Mouse (Mus musculus): ENCODE measurements at regions not wholly inside any gene's neighbourhood (a gene's known extent, or its start where the extent isn't known, plus 50 kb on each side); places are given as distances from the start of the nearest gene placed in this dataset.
A peak's percentile ranks its signal among the peaks of the same experiment; 100 is the strongest.

DNA sequence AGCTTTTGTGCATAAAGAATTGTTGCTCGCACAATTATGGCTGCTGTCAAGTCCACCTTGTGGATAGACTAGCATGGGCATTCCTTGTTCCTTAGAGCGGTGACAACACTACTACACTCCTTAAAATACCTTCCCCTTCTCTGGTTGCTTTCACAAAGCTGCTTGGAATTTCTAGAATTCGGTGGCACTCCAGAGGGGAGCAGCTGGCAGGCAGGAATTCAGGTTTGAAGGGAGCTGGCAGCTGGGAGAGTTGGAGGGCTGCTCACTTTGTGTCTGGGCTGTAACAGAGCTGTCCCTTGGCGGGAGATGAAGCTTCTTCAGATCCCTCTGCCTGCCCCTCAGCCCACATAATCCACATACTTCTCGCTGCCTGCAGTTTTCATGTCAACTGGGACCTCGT lies 109.7 kb downstream of the Tmsb4x start:
- WGBS (ENCODE audit: insufficient replicate concordance), result 45% methylated on average over 6 of the region's 6 CpGs
- Histone ChIP-seq H3K36me3 (replicated peaks; ENCODE audit: control insufficient read depth, insufficient read depth, low read depth) (no peaks in the 10 kb centered on the region), H3K4me2 (ENCODE audit: low read depth) (no peak overlapping the region), H3K9ac (replicated peaks) (no peak overlapping the region), H3K27me3 (ENCODE audit: control insufficient read depth, insufficient read depth, low read length) (no peaks in the 10 kb centered on the region), H3K4me3 (ENCODE audit: insufficient read depth in 1 of 2, low read depth in 2 of 2, low read length in 2 of 2) (no peak overlapping the region), H3K27ac (no peak overlapping the region), H3K4me1 (replicated peaks; ENCODE audit: control insufficient read depth in 2 of 2, insufficient read depth in 2 of 2, low read length in 1 of 2) (peaks cover 0 to 3% of the 10 kb centered on the region in 2 experiments; a peak in 2 of 4 replicates), H3K9me3 (ENCODE audit: control insufficient read depth, low read length) (no peaks in the 10 kb centered on the region)
- DNase-seq (ENCODE audit: low read depth in 3 of 3, low spot score in 3 of 3) (no peak), ATAC-seq (ENCODE audit: insufficient read depth) (no peak)
- TF ChIP-seq CTCF (IDR thresholded peaks at IDR 0.05; ENCODE audit: low read depth) (no peak), EP300 (IDR thresholded peaks at IDR 0.05; ENCODE audit: low read depth) (no peak)

DNA sequence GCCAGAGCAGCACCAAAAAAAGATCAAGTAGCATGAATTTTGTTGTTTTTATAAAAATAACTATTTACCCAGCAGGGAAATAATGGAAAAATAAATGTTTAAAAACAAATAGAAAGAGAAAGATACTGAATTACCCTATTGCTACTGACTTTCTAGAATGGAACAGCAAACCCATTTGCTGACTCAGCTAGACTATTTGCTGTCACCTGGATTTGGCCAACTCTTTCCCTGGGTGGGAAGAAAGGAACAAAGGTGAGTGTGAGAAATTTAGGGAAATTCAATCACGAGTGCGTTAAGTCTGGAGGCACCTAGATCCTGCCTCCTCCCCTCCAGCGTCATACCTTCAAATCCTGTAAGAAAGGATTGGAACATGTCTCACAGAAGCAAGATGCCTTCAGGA lies 110.2 kb downstream of the Tmsb4x start:
- no peak overlapping the region for H3K4me2 ChIP-seq (ENCODE audit: low read depth)
- H3K9ac ChIP-seq (replicated peaks), result no peak overlapping the region
- no peak overlapping the region for H3K27ac ChIP-seq
- DNase-seq (ENCODE audit: low read depth in 3 of 3, low spot score in 3 of 3) (no peak), ATAC-seq (ENCODE audit: insufficient read depth) (no peak)
- no peaks in the 10 kb centered on the region; a peak in 2 of 4 replicates for H3K4me1 ChIP-seq (replicated peaks; ENCODE audit: control insufficient read depth in 2 of 2, insufficient read depth in 2 of 2, low read length in 1 of 2)
- no peaks in the 10 kb centered on the region for H3K9me3 ChIP-seq (ENCODE audit: control insufficient read depth, low read length)
- no peak overlapping the region for H3K4me3 ChIP-seq (ENCODE audit: insufficient read depth in 1 of 2, low read depth in 2 of 2, low read length in 2 of 2)
- TF ChIP-seq EP300 (IDR thresholded peaks at IDR 0.05; ENCODE audit: low read depth) (no peak), CTCF (IDR thresholded peaks at IDR 0.05; ENCODE audit: low read depth) (no peak)
- H3K27me3 ChIP-seq (ENCODE audit: control insufficient read depth, insufficient read depth, low read length), result no peaks in the 10 kb centered on the region
- H3K36me3 ChIP-seq (replicated peaks; ENCODE audit: control insufficient read depth, insufficient read depth, low read depth), result no peaks in the 10 kb centered on the region
- 73% methylated on average over 3 of the region's 3 CpGs for WGBS (ENCODE audit: insufficient replicate concordance)

DNA sequence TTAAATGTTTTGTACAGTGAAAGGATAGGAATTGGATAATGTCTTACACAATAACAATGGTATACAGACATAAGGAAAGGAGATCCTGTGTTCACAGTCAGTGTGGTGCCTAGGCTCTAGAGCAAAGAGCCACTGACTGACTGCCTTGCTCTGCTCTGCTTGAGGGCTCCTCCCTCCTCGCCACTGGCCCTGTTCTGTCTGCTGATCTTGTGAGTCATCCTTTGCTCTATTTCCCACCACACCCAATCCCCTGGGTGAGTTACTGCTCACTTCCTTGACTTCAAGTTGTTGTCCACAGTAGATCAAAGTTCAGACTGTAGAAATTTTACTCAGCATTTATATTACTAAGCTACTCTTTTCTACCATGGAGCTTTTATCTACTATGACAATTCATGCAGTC lies 117.3 kb downstream of the Tmsb4x start:
- Histone ChIP-seq H3K9me3 (ENCODE audit: control insufficient read depth, low read length) (no peaks in the 10 kb centered on the region), H3K27me3 (ENCODE audit: control insufficient read depth, insufficient read depth, low read length) (no peaks in the 10 kb centered on the region), H3K4me3 (ENCODE audit: insufficient read depth in 1 of 2, low read depth in 2 of 2, low read length in 2 of 2) (no peak overlapping the region), H3K9ac (replicated peaks) (no peak overlapping the region), H3K4me2 (ENCODE audit: low read depth) (no peak overlapping the region), H3K27ac (no peak overlapping the region), H3K4me1 (replicated peaks; ENCODE audit: control insufficient read depth in 2 of 2, insufficient read depth in 2 of 2, low read length in 1 of 2) (no peaks in the 10 kb centered on the region), H3K36me3 (replicated peaks; ENCODE audit: control insufficient read depth, insufficient read depth, low read depth) (no peaks in the 10 kb centered on the region)
- peak in 1 of 3 experiments; percentile 11 for DNase-seq (ENCODE audit: low read depth in 3 of 3, low spot score in 3 of 3)
- 58% methylated on average over 1 of the region's 1 CpGs for WGBS (ENCODE audit: insufficient replicate concordance)
- TF ChIP-seq CTCF (IDR thresholded peaks at IDR 0.05; ENCODE audit: low read depth) (no peak), EP300 (IDR thresholded peaks at IDR 0.05; ENCODE audit: low read depth) (no peak)
- 0 out of 2 replicates have a peak, but pooled peaks have one; percentile 31 for ATAC-seq (ENCODE audit: insufficient read depth)

DNA sequence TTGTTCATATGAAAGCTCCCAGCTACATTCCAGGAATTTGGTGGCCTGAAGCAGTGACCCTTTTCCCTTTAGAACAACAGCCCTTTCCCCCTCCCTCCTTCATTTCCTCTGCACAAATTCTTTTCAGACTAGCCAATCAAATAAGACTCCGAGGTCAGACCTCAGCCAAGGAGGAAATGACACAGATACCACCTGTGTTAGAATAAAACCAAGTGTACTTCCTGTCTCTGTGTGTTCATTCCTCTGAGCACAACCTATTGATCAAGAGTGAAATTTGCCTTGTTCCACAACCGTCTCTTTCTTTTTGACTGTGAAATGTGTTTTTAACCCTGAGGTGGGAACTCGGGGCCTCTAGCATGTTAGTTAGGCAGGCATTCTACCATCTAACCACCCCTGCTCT lies 120.2 kb downstream of the Tmsb4x start:
- no peak overlapping the region for H3K4me2 ChIP-seq (ENCODE audit: low read depth)
- no peaks in the 10 kb centered on the region for H3K36me3 ChIP-seq (replicated peaks; ENCODE audit: control insufficient read depth, insufficient read depth, low read depth)
- no peak for ATAC-seq (ENCODE audit: insufficient read depth)
- TF ChIP-seq CTCF (IDR thresholded peaks at IDR 0.05; ENCODE audit: low read depth) (no peak), EP300 (IDR thresholded peaks at IDR 0.05; ENCODE audit: low read depth) (no peak)
- no peaks in the 10 kb centered on the region for H3K4me1 ChIP-seq (replicated peaks; ENCODE audit: control insufficient read depth in 2 of 2, insufficient read depth in 2 of 2, low read length in 1 of 2)
- H3K9me3 ChIP-seq (ENCODE audit: control insufficient read depth, low read length), result no peaks in the 10 kb centered on the region
- 29% methylated on average over 3 of the region's 3 CpGs for WGBS (ENCODE audit: insufficient replicate concordance)
- no peak overlapping the region for H3K9ac ChIP-seq (replicated peaks)
- H3K27ac ChIP-seq, result no peak overlapping the region
- DNase-seq (ENCODE audit: low read depth in 3 of 3, low spot score in 3 of 3), result no peak
- H3K27me3 ChIP-seq (ENCODE audit: control insufficient read depth, insufficient read depth, low read length), result no peaks in the 10 kb centered on the region
- H3K4me3 ChIP-seq (ENCODE audit: insufficient read depth in 1 of 2, low read depth in 2 of 2, low read length in 2 of 2), result no peak overlapping the region

DNA sequence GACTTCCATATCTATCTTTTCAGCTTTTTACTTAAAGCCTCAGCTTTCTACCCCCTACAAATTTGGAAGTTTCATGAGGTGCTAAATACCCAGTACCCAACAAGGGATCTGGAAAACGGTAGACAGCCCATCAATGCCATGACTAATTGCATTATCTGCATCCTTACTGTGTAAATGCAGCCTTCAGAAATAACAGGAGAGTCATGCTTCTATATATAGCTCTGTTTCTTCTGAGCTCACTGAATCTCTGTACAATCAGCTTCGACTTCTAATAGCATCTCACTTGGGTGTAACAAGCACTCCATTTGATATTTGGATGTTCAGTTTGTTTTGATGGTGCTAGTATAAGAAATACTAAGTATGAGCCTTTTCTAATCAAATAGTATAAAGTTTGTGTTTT lies 120.7 kb downstream of the Tmsb4x start:
- Histone ChIP-seq H3K4me1 (replicated peaks; ENCODE audit: control insufficient read depth in 2 of 2, insufficient read depth in 2 of 2, low read length in 1 of 2) (no peaks in the 10 kb centered on the region), H3K9me3 (ENCODE audit: control insufficient read depth, low read length) (no peaks in the 10 kb centered on the region), H3K4me3 (ENCODE audit: insufficient read depth in 1 of 2, low read depth in 2 of 2, low read length in 2 of 2) (no peak overlapping the region), H3K36me3 (replicated peaks; ENCODE audit: control insufficient read depth, insufficient read depth, low read depth) (no peaks in the 10 kb centered on the region), H3K27ac (no peak overlapping the region), H3K9ac (replicated peaks) (no peak overlapping the region), H3K4me2 (ENCODE audit: low read depth) (no peak overlapping the region), H3K27me3 (ENCODE audit: control insufficient read depth, insufficient read depth, low read length) (no peaks in the 10 kb centered on the region)
- ATAC-seq (ENCODE audit: insufficient read depth) (no peak), DNase-seq (ENCODE audit: low read depth in 3 of 3, low spot score in 3 of 3) (no peak)
- WGBS (ENCODE audit: insufficient replicate concordance), result 25% methylated on average over 2 of the region's 2 CpGs
- TF ChIP-seq CTCF (IDR thresholded peaks at IDR 0.05; ENCODE audit: low read depth) (no peak), EP300 (IDR thresholded peaks at IDR 0.05; ENCODE audit: low read depth) (no peak)

All from liver, embryonic 14.5 days (tissue).